In the genomic region with DNA sequence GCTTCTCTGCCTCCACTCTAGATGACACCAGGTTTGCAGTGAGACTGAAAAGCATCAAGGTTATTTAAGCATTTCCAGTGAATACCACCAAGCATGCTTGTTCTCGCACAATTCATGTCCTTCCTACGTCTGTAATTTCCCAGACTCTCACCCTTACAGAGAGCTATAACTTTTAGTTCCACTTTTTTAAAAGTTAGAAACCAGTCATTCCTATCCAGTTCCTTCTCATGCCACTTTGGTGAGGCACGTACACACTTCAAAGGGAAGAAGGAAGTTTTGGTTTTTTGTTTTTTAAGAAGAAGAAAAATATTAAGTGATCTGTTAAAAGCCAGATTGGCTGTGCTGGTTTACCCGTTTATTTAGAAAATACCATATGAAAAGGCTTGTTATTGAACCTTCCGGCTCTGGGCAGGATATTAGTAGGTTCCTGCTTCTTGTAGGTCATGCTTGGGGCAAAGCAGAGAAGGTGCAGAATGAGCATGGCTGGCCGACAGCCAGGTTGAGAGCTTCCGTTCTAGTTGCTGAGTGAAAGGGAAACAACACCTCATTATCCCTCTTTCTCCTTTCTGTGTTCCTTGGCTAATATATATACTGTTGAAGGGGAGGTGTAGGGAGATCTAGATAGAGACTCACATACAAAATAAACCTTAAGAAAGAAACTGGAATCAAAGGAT, we compare ENCODE assay signal across 8 mouse cellular contexts.
A peak's percentile ranks its signal among the peaks of the same experiment; 100 is the strongest.
DNase-seq lines count a peak whose midpoint lies in the region; ATAC-seq lines count a peak whose summit lies in the region.

No protein-coding gene starts in this region.

- DNase-seq in heart, adult 11 months = peak; percentile 96
- no peak for DNase-seq in adipocyte (ENCODE audit: low spot score)
- no peak for DNase-seq in frontal cortex, postnatal 14 days (ENCODE audit: low spot score in 2 of 2)
- DNase-seq in frontal cortex, adult 2 months (ENCODE audit: extremely low spot score in 1 of 2, low spot score in 1 of 2) = no peak

- H3K4me3 ChIP-seq in heart, embryonic 12.5 days = no peak overlapping the region
- H3K4me3 ChIP-seq in macrophage (ENCODE audit: inconsistent target) = no peak overlapping the region

- H3K27me3 ChIP-seq in heart, embryonic 12.5 days (replicated peaks) = no peaks in the 10 kb centered on the region

- ATAC-seq in heart, embryonic 12.5 days (ENCODE audit: insufficient number of reproducible peaks, low FRiP score) = no peak
- ATAC-seq in activated CD4-positive, CD25-positive, alpha-beta regulatory T cell, adult 4 months = peak; percentile 94
- ATAC-seq in inflammation-experienced regulatory T-cells, adult 6 months = peak; percentile 96

- H3K4me1 ChIP-seq in heart, embryonic 12.5 days (replicated peaks) = peaks cover 14% of the 10 kb centered on the region

- H3K9ac ChIP-seq in heart, embryonic 12.5 days = no peak overlapping the region

- WGBS in heart, embryonic 12.5 days = 59% methylated on average over 7 of the region's 7 CpGs
- 4% methylated on average over 7 of the region's 7 CpGs for WGBS in macrophage (ENCODE audit: missing documents)

- no peak overlapping the region for H3K27ac ChIP-seq in heart, embryonic 12.5 days (ENCODE audit: poor library complexity, severe bottlenecking)
- peak overlapping the region; percentile 67 for H3K27ac ChIP-seq in macrophage

- no peaks in the 10 kb centered on the region for H3K79me2 ChIP-seq in macrophage (ENCODE audit: inconsistent target)

- H3K9me3 ChIP-seq in heart, embryonic 12.5 days (replicated peaks) = no peaks in the 10 kb centered on the region

- H3K4me2 ChIP-seq in heart, embryonic 12.5 days = no peak overlapping the region

- no peaks in the 10 kb centered on the region for H3K36me3 ChIP-seq in heart, embryonic 12.5 days
- H3K36me3 ChIP-seq in macrophage (ENCODE audit: inconsistent target) = no peaks in the 10 kb centered on the region
